Mouse (Mus musculus) neural tube, embryonic 15.5 days (tissue): ENCODE results near the gene Cul1. TPM values are rescaled to one million over a fixed set of nuclear protein-coding genes. Genes with fewer than 3 reads are reported as not detected.

Source experiments
- ATAC-seq: fragments of 200-750 bp; cut with Nextera tagmentation; 2 replicates; pipeline ENCODE4 v1.8.0; 2017; ENCODE audit warnings: mild to moderate bottlenecking, moderate TSS enrichment, moderate library complexity; ENCODE audit not compliant: low FRiP score
- H3K27ac ChIP-seq: fragments of 300-500 bp; sonication (generic); replicated peaks from 2 replicates; pipeline ENCODE4 v1.5.1; 2015; ENCODE audit warnings: mild to moderate bottlenecking, inconsistent platforms
- H3K27me3 ChIP-seq: fragments of 300-500 bp; sonication (generic); replicated peaks from 2 replicates; pipeline ENCODE4 v1.6.1; 2015; ENCODE audit warnings: inconsistent platforms
- H3K36me3 ChIP-seq: fragments of 300-500 bp; sonication (generic); 2 replicates; pipeline ENCODE4 v1.6.1; 2015; ENCODE audit warnings: inconsistent platforms
- H3K4me1 ChIP-seq: fragments of 300-500 bp; sonication (generic); 2 replicates; pipeline ENCODE4 v1.6.1; 2015; ENCODE audit warnings: inconsistent platforms
- H3K4me2 ChIP-seq: fragments of 300-500 bp; sonication (generic); 2 replicates; pipeline ENCODE4 v1.6.1; 2015; ENCODE audit warnings: inconsistent platforms, mild to moderate bottlenecking, moderate library complexity
- H3K4me3 ChIP-seq: fragments of 300-500 bp; sonication (generic); replicated peaks from 2 replicates; pipeline ENCODE4 v1.5.1; 2015; ENCODE audit warnings: mild to moderate bottlenecking, inconsistent platforms
- H3K9ac ChIP-seq: fragments of 300-500 bp; sonication (generic); replicated peaks from 2 replicates; pipeline ENCODE4 v1.6.1; 2015; ENCODE audit warnings: mild to moderate bottlenecking, inconsistent platforms
- H3K9me3 ChIP-seq: fragments of 300-500 bp; sonication (generic); replicated peaks from 2 replicates; pipeline ENCODE4 v1.6.1; 2016; ENCODE audit warnings: inconsistent platforms
- WGBS: fragments of 180-500 bp; shearing (Covaris S2); methylation state at CpG from one replicate; pipeline ENCODE4 v1.1.7; 2015; ENCODE audit warnings: mixed read lengths; 5-methylcytosine and 5-hydroxymethylcytosine counted together
- polyA plus RNA-seq: library from polyadenylated mRNA; unstranded; fragments of >200 nt; fragmentation: Nextera tagmentation; extraction: Ambion mirVana; gene quantifications from 2 replicates; pipeline ENCODE4 v1.2.1, GENCODE M21; 2015

Gene Cul1
- polyA plus RNA-seq, 1 experiment from 2014 or later, result 113 TPM

DNA sequence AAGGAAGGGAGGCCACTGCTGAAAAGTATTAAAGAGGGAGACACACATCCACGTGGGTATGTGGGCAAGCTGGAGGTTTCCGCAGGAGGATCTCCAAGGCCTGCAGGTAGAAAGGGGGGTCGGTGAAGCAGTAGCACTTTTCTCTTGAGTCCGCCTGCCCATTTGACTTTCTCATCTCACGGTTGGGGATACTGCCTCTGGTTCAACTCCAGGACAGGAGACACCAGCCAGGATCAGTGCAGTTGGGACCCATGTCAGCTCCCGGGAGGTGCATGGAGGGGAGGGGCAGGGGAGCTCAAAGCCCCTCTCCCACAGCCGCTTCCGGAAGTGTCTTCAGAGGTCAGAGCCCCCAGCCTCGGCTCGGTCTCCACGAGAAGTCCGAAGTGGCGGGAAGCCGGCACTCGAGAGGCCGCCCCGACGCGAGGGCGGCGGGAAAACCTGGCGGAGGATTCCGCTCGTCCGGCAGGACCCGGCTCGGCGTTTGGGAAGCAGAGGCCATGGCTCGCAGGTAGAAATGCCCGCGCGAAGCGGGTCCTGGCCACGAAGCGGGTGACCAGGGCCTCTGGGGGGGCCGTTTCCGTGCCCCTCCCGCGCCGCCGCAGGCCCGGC is 428 bp downstream of the Cul1 start:
- Histone ChIP-seq H3K9me3 (no peaks in the 10 kb centered on the region), H3K27me3 (no peaks in the 10 kb centered on the region), H3K4me1 (peaks cover 32% of the 10 kb centered on the region), H3K27ac (peak overlapping the region; percentile 93), H3K36me3 (no peaks in the 10 kb centered on the region), H3K4me3 (peak overlapping the region; percentile 98), H3K9ac (peak overlapping the region; percentile 99), H3K4me2 (peak overlapping the region; percentile 81)
- under 1% methylated on average over 40 of the region's 42 CpGs for WGBS
- ATAC-seq, result peak; percentile 65

DNA sequence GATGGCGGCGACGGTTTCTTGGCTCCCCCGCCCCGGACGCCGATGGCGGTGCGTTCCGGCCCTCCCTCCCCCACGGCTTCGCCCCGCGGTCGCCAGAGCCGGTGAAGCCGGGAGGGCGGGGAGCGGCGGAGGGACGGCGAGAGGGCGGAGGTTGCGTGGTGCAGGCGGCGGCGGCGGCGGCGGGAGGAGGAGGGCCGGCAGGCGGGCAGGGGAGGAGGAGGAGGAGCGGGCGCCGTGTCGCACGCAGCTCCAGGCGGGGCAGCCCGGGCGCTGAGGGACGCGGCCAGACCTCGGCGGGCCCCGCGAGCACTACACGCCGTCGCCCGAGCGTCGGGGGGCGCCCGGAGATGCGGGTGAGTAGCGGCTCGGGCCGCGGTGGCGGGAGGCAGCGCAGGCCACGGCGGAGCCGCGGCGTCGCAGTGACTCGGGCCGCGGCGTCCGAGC is 955 bp downstream of the Cul1 start:
- under 1% methylated on average over 44 of the region's 72 CpGs for WGBS
- no peaks in the 10 kb centered on the region for H3K27me3 ChIP-seq
- H3K36me3 ChIP-seq, result no peaks in the 10 kb centered on the region
- H3K4me3 ChIP-seq, result peak overlapping the region; percentile 98
- peaks cover 32% of the 10 kb centered on the region for H3K4me1 ChIP-seq
- peak overlapping the region; percentile 93 for H3K27ac ChIP-seq
- peak overlapping the region; percentile 99 for H3K9ac ChIP-seq
- no peaks in the 10 kb centered on the region for H3K9me3 ChIP-seq
- peak; percentile 93 for ATAC-seq
- H3K4me2 ChIP-seq, result peak overlapping the region; percentile 81

DNA sequence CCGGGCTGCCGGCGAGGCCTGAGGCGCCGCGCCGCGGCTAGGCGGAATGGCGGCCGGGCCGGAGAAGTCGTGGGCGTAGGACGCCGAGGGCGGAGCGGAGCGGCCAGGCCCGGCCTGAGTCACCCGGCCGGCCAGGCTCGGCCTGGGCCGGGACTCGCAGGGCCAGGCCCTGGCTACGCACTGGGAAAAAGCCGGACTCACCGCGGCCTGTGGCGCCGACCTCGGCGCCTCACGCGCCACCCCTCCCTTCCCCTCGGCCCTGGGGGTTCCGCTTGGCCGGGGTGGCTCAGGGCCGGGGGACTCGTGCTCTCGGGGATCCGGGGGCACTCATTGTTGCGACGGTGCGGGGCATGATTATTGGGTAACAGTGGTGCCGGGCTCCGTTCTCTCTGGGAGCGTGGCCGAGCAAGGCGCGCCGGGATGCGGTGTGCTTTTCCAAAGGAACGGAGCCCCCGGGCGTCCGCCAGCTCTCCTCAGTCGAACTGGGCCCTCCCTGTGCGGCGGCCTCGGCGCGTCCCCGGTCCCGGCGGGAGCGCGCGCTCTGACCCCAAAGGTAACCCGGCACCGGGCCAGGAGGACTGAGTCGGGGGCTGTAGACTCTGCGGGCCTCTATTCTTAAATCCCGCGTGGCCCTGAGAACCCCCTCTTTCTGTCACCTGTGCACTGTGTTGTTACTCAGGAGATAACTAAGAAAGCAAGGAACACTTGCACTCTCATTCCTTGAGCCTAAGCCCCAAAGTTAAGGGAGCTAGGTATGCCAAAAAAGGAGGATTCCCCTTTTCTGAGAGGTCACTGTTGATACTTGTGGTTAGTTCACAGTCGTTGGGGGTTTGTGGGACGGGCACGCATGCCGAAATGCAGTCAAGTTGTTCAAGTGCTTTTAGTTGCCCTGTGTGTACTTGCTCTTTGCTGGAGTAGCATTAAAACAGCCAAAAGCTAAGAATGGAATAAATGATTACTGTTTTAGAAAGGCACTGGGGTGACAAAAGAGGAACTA is 1.7 kb downstream of the Cul1 start:
- H3K4me3 ChIP-seq, result peak overlapping the region; percentile 98
- peak; percentile 78 for ATAC-seq
- peak overlapping the region; percentile 81 for H3K4me2 ChIP-seq
- H3K9ac ChIP-seq, result peak overlapping the region; percentile 99
- WGBS, result under 1% methylated on average over 65 of the region's 79 CpGs
- peak overlapping the region; percentile 93 for H3K27ac ChIP-seq
- no peaks in the 10 kb centered on the region for H3K9me3 ChIP-seq
- no peaks in the 10 kb centered on the region for H3K36me3 ChIP-seq
- no peaks in the 10 kb centered on the region for H3K27me3 ChIP-seq
- H3K4me1 ChIP-seq, result peaks cover 32% of the 10 kb centered on the region

DNA sequence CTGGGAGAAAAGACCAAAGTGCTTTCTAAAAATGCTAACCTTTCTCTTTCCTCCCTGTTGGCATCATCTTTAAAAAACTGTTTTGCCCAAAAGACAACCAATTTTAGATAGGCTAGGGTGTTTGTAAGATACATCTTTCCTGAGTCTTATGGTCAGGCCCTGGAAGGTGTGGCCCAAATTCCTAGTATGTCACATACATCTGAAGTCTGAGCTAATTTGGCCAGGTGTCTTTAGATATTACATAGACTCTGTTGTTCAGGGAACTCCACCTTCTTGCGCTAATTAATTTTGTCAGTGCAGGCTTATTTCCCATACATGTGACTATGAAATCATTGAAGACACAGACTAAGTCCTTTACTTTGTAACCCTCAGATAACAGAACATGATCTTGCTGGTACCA is 2.6 kb downstream of the Cul1 start:
- Histone ChIP-seq H3K4me3 (peak overlapping the region; percentile 98), H3K9ac (no peak overlapping the region), H3K27me3 (no peaks in the 10 kb centered on the region), H3K36me3 (no peaks in the 10 kb centered on the region), H3K9me3 (no peaks in the 10 kb centered on the region), H3K4me1 (peaks cover 32% of the 10 kb centered on the region), H3K27ac (peak overlapping the region; percentile 9; the same call in 1 of the 2 replicates), H3K4me2 (peak overlapping the region; percentile 81)
- ATAC-seq, result no peak
- 92% methylated on average over 1 of the region's 1 CpGs for WGBS

DNA sequence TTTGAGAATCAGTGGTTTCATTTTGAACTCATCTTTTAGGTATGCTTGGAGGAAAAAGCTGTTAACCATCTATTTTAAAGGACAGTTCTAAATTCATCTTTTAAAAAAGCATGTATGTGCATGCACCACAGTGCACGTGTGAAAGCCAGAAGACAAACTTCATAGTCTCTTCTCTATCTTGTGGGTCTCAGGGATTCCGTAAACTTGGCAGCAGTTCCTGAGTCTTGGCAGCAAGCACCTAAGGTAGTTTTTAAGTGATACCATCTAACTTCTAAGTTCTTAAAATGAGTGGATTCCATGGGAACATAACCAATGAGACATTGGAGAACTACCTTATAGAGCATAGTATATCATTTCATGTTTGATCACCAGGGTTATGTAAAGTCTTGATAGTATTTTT is 3.7 kb downstream of the Cul1 start:
- Histone ChIP-seq H3K27me3 (no peaks in the 10 kb centered on the region), H3K4me1 (peaks cover 32% of the 10 kb centered on the region), H3K27ac (no peak overlapping the region), H3K4me2 (no peak overlapping the region), H3K9me3 (no peaks in the 10 kb centered on the region), H3K36me3 (no peaks in the 10 kb centered on the region), H3K9ac (no peak overlapping the region), H3K4me3 (no peak overlapping the region)
- ATAC-seq, result no peak
- WGBS, result 73% methylated on average over 2 of the region's 2 CpGs

DNA sequence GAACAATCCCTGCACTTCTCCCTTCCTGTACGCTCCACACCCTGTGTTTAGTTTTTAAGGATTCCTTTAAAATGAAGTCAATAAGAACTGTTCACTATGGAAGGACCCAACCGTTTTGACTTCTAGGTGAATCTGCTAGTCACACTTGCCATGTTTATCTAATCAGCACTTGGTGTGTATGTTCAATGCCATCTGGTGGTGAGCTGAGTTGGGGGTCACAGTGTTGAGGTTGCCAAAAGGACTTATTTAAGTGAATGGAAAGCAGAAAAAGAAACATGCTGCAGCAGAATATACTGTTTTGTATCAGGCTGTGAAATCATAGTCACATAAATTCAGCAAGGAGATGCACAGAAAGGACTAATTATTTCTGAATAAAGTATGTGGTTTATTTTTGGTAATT is 12.2 kb downstream of the Cul1 start:
- Histone ChIP-seq H3K4me2 (no peak overlapping the region), H3K27me3 (no peaks in the 10 kb centered on the region), H3K4me1 (no peaks in the 10 kb centered on the region), H3K9me3 (no peaks in the 10 kb centered on the region), H3K9ac (no peak overlapping the region), H3K4me3 (no peak overlapping the region), H3K36me3 (no peaks in the 10 kb centered on the region), H3K27ac (no peak overlapping the region)
- ATAC-seq, result no peak
- 77% methylated on average over 2 of the region's 2 CpGs for WGBS

DNA sequence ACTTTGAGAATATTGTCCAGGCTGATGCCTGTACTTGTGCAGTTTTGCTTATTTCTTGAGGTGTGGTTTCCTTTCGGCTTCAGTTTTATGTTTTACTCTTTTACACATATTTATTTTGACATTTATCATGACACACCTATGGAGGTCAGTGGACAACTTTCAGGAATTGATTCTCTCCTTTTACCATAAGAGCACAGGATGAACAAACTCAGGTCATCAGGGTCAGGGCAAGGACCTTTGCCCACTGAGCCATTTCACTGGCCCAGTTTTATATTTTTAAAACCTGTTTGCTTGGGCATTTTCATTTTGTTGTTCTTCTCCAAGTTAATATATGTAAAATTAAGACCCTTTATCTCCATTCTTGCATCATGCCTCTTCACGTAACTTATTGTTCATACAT is 13.3 kb downstream of the Cul1 start:
- Histone ChIP-seq H3K27me3 (no peaks in the 10 kb centered on the region), H3K4me2 (no peak overlapping the region), H3K36me3 (no peaks in the 10 kb centered on the region), H3K4me3 (no peak overlapping the region), H3K4me1 (no peaks in the 10 kb centered on the region), H3K27ac (no peak overlapping the region), H3K9ac (no peak overlapping the region), H3K9me3 (no peaks in the 10 kb centered on the region)
- no peak for ATAC-seq
- WGBS, result 98% methylated on average over 2 of the region's 2 CpGs

DNA sequence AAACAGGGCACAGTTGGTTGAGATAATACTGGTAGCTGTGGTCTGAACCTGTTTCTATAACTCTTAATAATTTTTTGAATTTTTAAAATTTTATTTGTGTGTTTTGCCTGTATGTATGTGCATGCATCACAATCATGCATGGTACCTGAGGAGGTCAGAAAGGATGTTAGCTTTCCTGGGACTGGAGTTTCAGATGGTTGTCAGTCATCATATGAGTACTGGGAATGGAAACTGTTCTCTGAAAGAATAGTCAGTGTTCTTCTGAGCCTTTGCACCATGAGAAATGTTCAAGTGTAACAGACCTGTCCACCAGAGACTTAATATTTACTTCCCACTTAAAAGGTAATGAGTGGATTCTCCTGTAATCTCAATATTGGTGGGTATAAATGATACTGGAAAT is 13.9 kb downstream of the Cul1 start:
- no peaks in the 10 kb centered on the region for H3K36me3 ChIP-seq
- no peaks in the 10 kb centered on the region for H3K4me1 ChIP-seq
- no peak for ATAC-seq
- no peak overlapping the region for H3K9ac ChIP-seq
- H3K4me3 ChIP-seq, result no peak overlapping the region
- no peak overlapping the region for H3K4me2 ChIP-seq
- H3K27me3 ChIP-seq, result no peaks in the 10 kb centered on the region
- no peak overlapping the region for H3K27ac ChIP-seq
- H3K9me3 ChIP-seq, result no peaks in the 10 kb centered on the region

DNA sequence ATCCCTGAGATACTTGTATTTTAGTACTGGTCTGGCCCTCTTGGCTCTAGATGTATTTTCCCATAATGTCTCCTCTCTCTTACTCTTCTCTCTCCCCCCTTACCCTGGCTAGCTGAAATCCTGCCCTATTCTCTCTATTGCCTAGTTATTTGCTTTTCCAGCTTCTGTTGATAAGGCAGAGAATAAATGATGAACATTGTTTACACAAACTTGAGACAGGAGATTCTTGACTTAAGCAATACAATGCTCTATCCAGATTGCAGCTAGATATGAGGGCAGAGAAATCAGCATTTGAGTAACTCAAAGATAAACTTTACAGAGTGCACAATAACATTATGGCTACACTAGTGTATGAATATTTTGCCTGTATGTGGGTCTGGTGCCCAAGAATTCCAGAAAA is 16.6 kb downstream of the Cul1 start:
- H3K9me3 ChIP-seq, result no peaks in the 10 kb centered on the region
- H3K27ac ChIP-seq, result no peak overlapping the region

DNA sequence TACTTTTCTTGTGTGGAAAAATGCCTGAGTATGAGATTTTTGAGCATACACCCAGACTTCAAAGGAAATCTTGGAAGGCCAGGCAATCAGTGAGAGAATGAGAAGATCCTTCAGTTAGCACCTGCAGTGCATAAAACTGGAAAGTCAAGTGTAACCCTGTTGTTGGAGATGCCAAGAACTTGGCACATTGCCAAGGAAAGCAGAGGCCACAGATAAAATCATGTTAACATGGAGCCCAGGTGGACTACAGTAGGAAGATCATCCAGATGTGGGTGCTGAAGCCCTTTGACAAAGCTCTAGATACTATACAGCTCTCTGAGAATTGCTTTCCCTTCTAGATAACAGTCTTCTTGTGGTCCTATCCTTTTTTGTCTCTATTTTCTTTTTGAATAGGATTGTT is 19.2 kb downstream of the Cul1 start:
- H3K4me3 ChIP-seq, result no peak overlapping the region
- ATAC-seq, result no peak
- no peak overlapping the region for H3K27ac ChIP-seq
- no peak overlapping the region for H3K4me2 ChIP-seq
- no peaks in the 10 kb centered on the region for H3K9me3 ChIP-seq
- no peaks in the 10 kb centered on the region for H3K36me3 ChIP-seq
- no peaks in the 10 kb centered on the region for H3K27me3 ChIP-seq
- H3K9ac ChIP-seq, result no peak overlapping the region
- no peaks in the 10 kb centered on the region for H3K4me1 ChIP-seq

More for the DNA sequence above, 16.6 kb downstream of the Cul1 start:
- no peaks in the 10 kb centered on the region for H3K4me1 ChIP-seq
- H3K4me2 ChIP-seq, result no peak overlapping the region
- H3K27me3 ChIP-seq, result no peaks in the 10 kb centered on the region
- no peak overlapping the region for H3K9ac ChIP-seq
- H3K4me3 ChIP-seq, result no peak overlapping the region
- no peaks in the 10 kb centered on the region for H3K36me3 ChIP-seq
- no peak for ATAC-seq

DNA sequence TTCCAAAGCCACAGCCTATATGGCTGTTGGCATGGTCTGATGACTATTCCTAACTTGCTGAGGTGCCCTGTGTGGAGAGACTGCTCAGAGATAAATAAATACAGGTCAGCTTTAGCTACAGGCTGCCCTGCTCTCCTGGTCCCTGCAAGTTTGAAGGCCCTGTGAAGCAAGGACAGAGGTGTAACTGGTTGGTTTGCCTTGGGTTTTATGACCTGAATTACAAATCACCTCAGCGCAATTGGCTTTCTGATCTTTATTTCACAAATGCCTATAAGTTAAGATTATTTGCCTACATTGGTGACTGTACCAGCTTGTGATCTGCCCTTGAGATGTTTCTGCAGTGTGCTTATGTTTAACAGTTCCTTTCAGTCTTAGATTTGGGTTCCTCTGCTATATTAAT is 28.8 kb downstream of the Cul1 start:
- 100% methylated on average over 1 of the region's 1 CpGs for WGBS
- no peak for ATAC-seq
- Histone ChIP-seq H3K36me3 (0 out of 2 replicates have a peak, but pooled peaks cover 2% of the 10 kb centered on the region), H3K27me3 (no peaks in the 10 kb centered on the region), H3K4me3 (no peak overlapping the region), H3K9me3 (no peaks in the 10 kb centered on the region), H3K4me2 (no peak overlapping the region), H3K27ac (no peak overlapping the region), H3K9ac (no peak overlapping the region), H3K4me1 (no peaks in the 10 kb centered on the region)

DNA sequence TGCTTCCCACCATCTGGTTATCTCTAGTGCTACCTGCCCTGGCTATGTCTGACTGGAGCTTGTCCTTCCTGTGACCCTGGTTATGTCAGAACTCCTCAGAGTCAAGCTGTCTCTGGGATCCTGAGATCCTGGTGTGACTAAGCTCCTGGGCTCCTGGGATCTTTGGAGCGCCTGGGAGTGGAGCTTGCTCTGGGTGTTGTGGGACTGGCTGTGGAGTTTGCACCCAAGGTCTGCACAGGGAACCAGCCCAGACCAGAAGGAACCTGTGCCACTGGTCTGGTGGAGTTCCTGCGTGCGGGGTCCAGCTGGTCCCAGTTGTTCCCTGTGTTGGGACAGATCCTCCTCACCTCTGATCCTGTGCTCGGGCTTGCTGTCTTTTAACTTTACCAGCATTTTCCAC is 41.4 kb downstream of the Cul1 start:
- 91% methylated on average over 4 of the region's 4 CpGs for WGBS

More for the DNA sequence above, 41.4 kb downstream of the Cul1 start:
- no peaks in the 10 kb centered on the region for H3K36me3 ChIP-seq
- H3K4me2 ChIP-seq, result no peak overlapping the region
- H3K4me3 ChIP-seq, result no peak overlapping the region
- H3K9ac ChIP-seq, result no peak overlapping the region
- ATAC-seq, result no peak
- H3K9me3 ChIP-seq, result no peaks in the 10 kb centered on the region
- H3K27ac ChIP-seq, result no peak overlapping the region
- no peaks in the 10 kb centered on the region for H3K27me3 ChIP-seq
- no peaks in the 10 kb centered on the region for H3K4me1 ChIP-seq
